10 mouse cellular contexts compared by ENCODE assay signal in genomic region chr9:50421061-50421460, GRCm38 (mm10).
DNase-seq lines count a peak whose midpoint lies in the region; ATAC-seq and TF ChIP-seq lines count a peak whose summit lies in the region.
"Had no signal": no experiment of that assay in that cellular context is flagged by ENCODE, and none has a peak within 500 bp of the region (broad histone marks: within the 10 kb centered on the region; RNA-seq: fewer than 3 reads in every experiment).

No protein-coding gene starts in this region.

- H3K27ac ChIP-seq in liver, adult 2 months (replicated peaks; ENCODE audit: insufficient read depth, low read depth, low read length) = no peak overlapping the region
- H3K27ac ChIP-seq in liver, embryonic 12.5 days = no peak overlapping the region
- H3K27ac ChIP-seq in cortical plate, adult 2 months (ENCODE audit: insufficient read depth, low read length) = no peak overlapping the region
- no peak overlapping the region for H3K27ac ChIP-seq in midbrain, embryonic 14.5 days (replicated peaks; ENCODE audit: low read depth, low read length)

- TF ChIP-seq CTCF in liver, adult 2 months (IDR thresholded peaks at IDR 0.05; ENCODE audit: low read depth, low read length) = peak; percentile 13; the same call in 1 of the 2 replicates
- peak; percentile 25; the same call in 1 of the 2 replicates for TF ChIP-seq CTCF in cortical plate, adult 2 months (IDR thresholded peaks at IDR 0.05; ENCODE audit: extremely low read depth, insufficient read depth, low read length)

- DNase-seq in cerebellum, postnatal 10 days = peak; percentile 42 to 56
- DNase-seq in cerebellum, postnatal 4 days (ENCODE audit: low spot score in 2 of 2) = no peak
- DNase-seq in liver, adult 2 months (ENCODE audit: extremely low read depth, low read depth, low spot score) = no peak
- DNase-seq in thymus, postnatal 0 days (ENCODE audit: low spot score) = peak; percentile 58
- no peak for DNase-seq in midbrain, embryonic 14.5 days
- DNase-seq in layer of hippocampus, adult 9-11 months = no peak
- DNase-seq: cerebellum, adult 9-10 months; kidney, adult 18-20 months had no signal

- no peak for ATAC-seq in liver, embryonic 12.5 days
- ATAC-seq in midbrain, embryonic 14.5 days (ENCODE audit: low FRiP score, low TSS enrichment) = no peak

- TF ChIP-seq POLR2A in liver, adult 2 months (IDR thresholded peaks at IDR 0.05; ENCODE audit: extremely low read depth, insufficient read depth, low read length) = no peak
- no peak for TF ChIP-seq POLR2A in cortical plate, adult 2 months (IDR thresholded peaks at IDR 0.05; ENCODE audit: extremely low read depth, insufficient read depth, low read length)

- 97% methylated on average over 2 of the region's 2 CpGs for WGBS in liver, adult 2 months
- 64% methylated on average over 2 of the region's 2 CpGs for WGBS in liver, embryonic 12.5 days (ENCODE audit: insufficient replicate concordance)
- 94% methylated on average over 2 of the region's 2 CpGs for WGBS in midbrain, embryonic 14.5 days

- H3K36me3 ChIP-seq in liver, adult 2 months (ENCODE audit: control insufficient read depth, insufficient read depth, low read length) = no peaks in the 10 kb centered on the region
- no peaks in the 10 kb centered on the region for H3K36me3 ChIP-seq in liver, embryonic 12.5 days
- no peaks in the 10 kb centered on the region for H3K36me3 ChIP-seq in midbrain, embryonic 14.5 days (ENCODE audit: control insufficient read depth, insufficient read depth, low read length)

- H3K4me1 ChIP-seq in liver, adult 2 months (ENCODE audit: control insufficient read depth, insufficient read depth, low read length) = no peaks in the 10 kb centered on the region
- H3K4me1 ChIP-seq in liver, embryonic 12.5 days = no peaks in the 10 kb centered on the region
- H3K4me1 ChIP-seq in cortical plate, adult 2 months (ENCODE audit: control insufficient read depth, insufficient read depth, low read length) = no peaks in the 10 kb centered on the region
- H3K4me1 ChIP-seq in midbrain, embryonic 14.5 days (ENCODE audit: control insufficient read depth, insufficient read depth, low read length) = no peaks in the 10 kb centered on the region

- no peak overlapping the region for H3K9ac ChIP-seq in liver, adult 2 months (ENCODE audit: low read depth, low read length)
- no peak overlapping the region for H3K9ac ChIP-seq in liver, embryonic 12.5 days
- H3K9ac ChIP-seq in midbrain, embryonic 14.5 days (replicated peaks; ENCODE audit: low read length) = no peak overlapping the region

- H3K4me2 ChIP-seq in liver, embryonic 12.5 days = no peak overlapping the region
- no peak overlapping the region for H3K4me2 ChIP-seq in midbrain, embryonic 14.5 days (ENCODE audit: low read length)

- H3K79me2 ChIP-seq in liver, adult 2 months (ENCODE audit: control insufficient read depth, insufficient read depth, low read length) = no peaks in the 10 kb centered on the region

- 0 out of 2 replicates have a peak, but pooled peaks cover 6% of the 10 kb centered on the region for H3K9me3 ChIP-seq in liver, embryonic 12.5 days (replicated peaks)
- no peaks in the 10 kb centered on the region for H3K9me3 ChIP-seq in midbrain, embryonic 14.5 days (ENCODE audit: control insufficient read depth, low read length)

- no peak overlapping the region for H3K4me3 ChIP-seq in liver, adult 2 months (ENCODE audit: insufficient read depth, low read depth, low read length)
- no peak overlapping the region for H3K4me3 ChIP-seq in liver, embryonic 12.5 days
- no peak overlapping the region for H3K4me3 ChIP-seq in cortical plate, adult 2 months (ENCODE audit: insufficient read depth, low read length)
- no peak overlapping the region for H3K4me3 ChIP-seq in midbrain, embryonic 14.5 days (replicated peaks; ENCODE audit: low read depth, low read length)

- no peaks in the 10 kb centered on the region for H3K27me3 ChIP-seq in liver, adult 2 months (ENCODE audit: control insufficient read depth, insufficient read depth, low read length)
- H3K27me3 ChIP-seq in liver, embryonic 12.5 days (replicated peaks) = no peaks in the 10 kb centered on the region
- no peaks in the 10 kb centered on the region for H3K27me3 ChIP-seq in midbrain, embryonic 14.5 days (ENCODE audit: control insufficient read depth, insufficient read depth, low read length)

Comparison
In these comparisons a context has a peak if more than half of its experiments do, and no peak if none do; other contexts are left out.
1. DNase-seq: peak in cerebellum, postnatal 10 days (2 of 2) and thymus, postnatal 0 days (single experiment); none in cerebellum, postnatal 4 days (0 of 2), liver, adult 2 months (single experiment), midbrain, embryonic 14.5 days (single experiment) and layer of hippocampus, adult 9-11 months (single experiment).